Mouse (Mus musculus) lung, postnatal 0 days (tissue): ENCODE measurements around the gene Lgals12.

Experiments
- CTCF ChIP-seq: IDR thresholded peaks from 2 replicates; pipeline ENCODE4 v1.5.1; 2016; ENCODE audit warnings: antibody characterized with exemption, mild to moderate bottlenecking
- EP300 ChIP-seq: IDR thresholded peaks from 2 replicates; pipeline ENCODE4 v1.6.1; 2016; ENCODE audit warnings: antibody characterized with exemption, mild to moderate bottlenecking, control low read depth

DNA sequence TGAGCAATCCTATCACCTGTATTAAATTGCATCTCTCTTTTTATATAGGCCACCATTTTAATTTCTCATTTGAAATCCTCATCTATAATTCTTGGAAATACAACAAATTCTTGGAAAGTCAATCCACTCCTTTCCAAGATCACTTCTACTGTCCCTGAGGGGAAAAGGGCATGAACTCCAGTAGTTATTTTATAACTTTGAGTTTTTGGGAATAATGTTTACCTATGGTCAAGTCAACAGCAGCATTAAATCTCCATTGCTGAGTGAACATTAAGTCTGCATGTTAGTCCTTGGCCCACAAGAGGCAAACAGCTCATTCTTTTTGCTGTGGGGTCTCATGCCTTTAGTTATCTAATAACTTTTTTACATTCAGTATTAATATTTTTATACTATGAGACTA, 26.0 kb upstream of the Lgals12 start:
- no peak for TF ChIP-seq CTCF
- no peak for TF ChIP-seq EP300
